Mouse (Mus musculus): ENCODE measurements around the gene Lpar2.

Lpar2 gene

GRCm38 (mm10) chr8:69870003-69870765 lies 48.0 kb downstream of the Lpar2 start:
- DNase-seq (ENCODE audit: low spot score): no peak

DNA sequence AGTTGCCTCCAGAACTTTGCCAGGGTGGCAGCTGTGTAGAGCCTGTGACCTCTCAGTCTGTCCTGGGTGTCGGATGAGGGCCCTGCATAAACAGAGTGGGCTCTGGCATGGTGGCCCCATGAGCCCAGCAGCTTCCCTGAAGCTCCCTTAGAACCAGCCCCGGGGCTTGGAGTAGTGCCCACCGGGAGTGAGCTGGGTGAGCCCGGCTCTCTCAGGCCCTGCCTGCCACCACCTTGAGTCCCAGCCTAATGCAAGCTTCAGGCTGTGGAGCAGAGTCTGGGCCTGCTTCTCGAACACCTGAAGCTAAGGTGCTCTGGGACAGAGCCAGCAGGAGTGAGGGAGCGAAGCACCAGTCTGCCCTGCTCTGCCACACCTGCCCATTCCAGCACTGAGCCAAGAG lies 48.7 kb downstream of the Lpar2 start:
- DNase-seq (ENCODE audit: low spot score): no peak

DNA sequence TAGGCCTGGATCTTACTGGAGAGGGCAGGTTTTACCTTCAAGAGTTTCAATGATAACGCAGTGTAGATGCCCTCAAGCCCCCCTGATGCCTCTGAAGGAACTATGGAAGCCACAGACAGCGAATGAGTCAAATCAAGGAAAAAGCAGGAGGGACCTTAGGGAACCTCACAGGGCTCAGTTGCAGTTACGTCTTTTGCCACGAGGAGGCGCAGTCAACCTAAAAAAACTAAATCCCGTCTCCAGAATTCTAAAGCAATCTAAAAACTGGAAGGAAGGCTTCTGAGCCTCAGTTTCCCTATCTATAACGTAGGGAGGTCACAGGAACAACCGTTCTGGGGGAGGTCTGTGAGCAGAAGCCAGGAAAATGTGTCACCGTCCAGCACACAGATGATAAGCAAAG lies 51.9 kb downstream of the Lpar2 start:
- DNase-seq (ENCODE audit: low spot score): peak; percentile 62

GRCm38 (mm10) chr8:69874654-69875053 lies 52.4 kb downstream of the Lpar2 start:
- no peak for DNase-seq (ENCODE audit: low spot score)

GRCm38 (mm10) chr8:69876097-69876496 lies 53.9 kb downstream of the Lpar2 start:
- no peak for DNase-seq (ENCODE audit: low spot score)

GRCm38 (mm10) chr8:69876967-69877366 lies 54.7 kb downstream of the Lpar2 start:
- DNase-seq (ENCODE audit: low spot score): no peak

- DNase-seq (ENCODE audit: low spot score): no peak
These were observed 55.2 kb downstream of the Lpar2 start for GRCm38 (mm10) chr8:69877396-69877795.

- no peak for DNase-seq (ENCODE audit: low spot score)
These were observed 55.8 kb downstream of the Lpar2 start for GRCm38 (mm10) chr8:69877992-69878391.

DNA sequence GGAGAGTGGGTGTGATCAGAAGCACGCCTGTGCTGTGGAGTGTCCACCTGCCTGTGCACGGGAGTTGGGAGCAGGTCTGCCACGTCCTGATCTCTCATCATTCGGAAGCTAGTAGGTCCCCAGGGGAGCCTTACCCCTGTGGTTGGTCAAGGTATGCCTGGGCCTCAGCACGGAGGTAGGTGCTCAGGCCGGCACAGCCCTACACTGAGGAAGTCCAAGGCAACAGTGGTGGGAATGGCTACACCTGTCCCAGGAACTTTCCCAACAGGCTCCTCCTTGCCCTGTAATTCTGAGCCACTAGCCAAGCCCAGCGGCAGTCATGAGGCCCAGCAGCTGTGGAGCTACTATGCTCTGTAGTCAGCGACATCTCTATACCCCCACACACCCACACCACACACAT lies 57.4 kb downstream of the Lpar2 start:
- DNase-seq (ENCODE audit: low spot score): no peak

Measured in ovary, postnatal 14 days (tissue).